Mouse (Mus musculus): ENCODE data around the gene Myrfl.

The Myrfl gene

GRCm38 (mm10) chr10:116896336-116897177 lies at the start of gene Myrfl:
TSS of gene Myrfl (minus strand) at chr10:116896919.
- no peak for DNase-seq (ENCODE audit: low spot score in 2 of 2)

DNA sequence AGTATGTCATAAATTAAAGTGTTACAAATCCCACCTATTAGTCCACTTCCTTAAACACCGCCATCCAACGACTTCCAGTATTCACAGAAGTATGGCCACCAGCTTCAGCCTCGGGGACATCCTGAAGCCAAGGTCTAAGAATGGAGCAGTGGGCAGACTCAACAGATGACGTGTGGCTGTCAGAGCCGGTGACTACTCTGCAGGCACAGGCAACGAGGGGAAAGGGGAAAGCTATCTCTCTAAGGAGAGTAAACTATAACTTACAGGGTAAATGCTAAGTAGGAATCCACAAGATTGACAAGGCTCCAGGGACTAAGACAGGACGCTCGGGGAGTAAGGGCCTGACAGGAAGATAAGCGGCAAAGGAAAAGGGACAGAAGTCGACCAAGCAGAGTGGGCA lies 48.2 kb upstream of the Myrfl start:
- DNase-seq (ENCODE audit: low spot score in 2 of 2) = no peak

DNA sequence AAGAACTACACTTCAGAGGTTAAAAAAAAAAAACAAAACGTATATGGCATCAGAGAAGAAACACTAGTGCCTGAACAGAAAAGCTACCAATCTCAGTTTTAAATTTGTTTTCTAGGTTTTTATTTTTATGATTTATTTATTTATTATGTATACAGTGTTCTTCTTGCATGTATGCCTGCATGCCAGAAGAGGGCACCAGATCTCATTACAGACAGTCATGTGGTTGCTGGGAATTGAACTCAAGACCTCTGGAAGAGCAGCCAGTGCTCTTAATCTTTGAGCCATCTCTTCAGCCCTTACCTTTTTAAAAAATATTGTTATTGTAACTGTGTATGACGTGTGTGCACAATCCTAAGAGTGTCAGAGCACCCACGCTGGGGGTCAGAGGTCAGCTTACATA lies 47.4 kb upstream of the Myrfl start:
- no peak for DNase-seq (ENCODE audit: low spot score in 2 of 2)

- peak; percentile 24 to 66 for DNase-seq (ENCODE audit: low spot score in 2 of 2)
Observed at GRCm38 (mm10) chr10:116943025-116943424, 46.3 kb upstream of the Myrfl start.

DNA sequence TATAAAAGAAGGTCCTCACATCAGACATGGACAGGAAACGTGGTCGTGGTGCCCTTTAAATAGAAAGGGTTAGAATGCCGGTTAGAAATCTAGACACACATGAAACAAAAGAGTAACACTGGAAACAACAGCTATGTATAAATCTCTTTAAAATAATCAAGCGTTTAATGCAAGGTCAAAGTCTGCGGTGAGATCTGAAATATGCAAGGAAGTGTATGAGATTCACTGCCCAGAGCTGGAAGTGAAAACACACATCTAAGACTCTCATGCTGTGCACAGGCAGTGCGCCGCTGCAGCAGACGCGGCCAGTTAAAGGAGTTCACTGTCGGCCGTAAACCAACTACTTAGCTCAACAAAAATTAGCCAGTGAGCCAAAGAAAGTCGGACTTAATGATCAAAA lies 38.3 kb upstream of the Myrfl start:
- no peak for DNase-seq (ENCODE audit: low spot score in 2 of 2)

DNA sequence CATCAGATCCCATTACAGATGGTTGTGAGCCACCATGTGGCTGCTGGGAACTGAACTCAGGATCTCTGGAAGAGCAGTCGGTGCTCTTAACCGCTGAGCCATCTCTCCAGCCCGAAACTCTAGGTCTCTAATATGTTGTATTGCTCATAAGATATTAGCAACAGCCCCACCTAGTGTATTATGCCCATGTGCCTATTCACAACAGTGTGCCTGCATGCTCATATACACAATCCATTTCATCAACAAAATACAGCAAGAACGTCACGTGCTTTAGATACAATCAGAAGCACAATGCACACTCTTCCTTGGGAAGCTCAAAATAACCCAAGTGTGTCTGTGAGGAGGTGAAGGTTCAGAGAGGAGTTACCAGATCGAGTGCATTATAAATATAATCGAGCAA lies 37.1 kb upstream of the Myrfl start:
- no peak for DNase-seq (ENCODE audit: low spot score in 2 of 2)

DNA sequence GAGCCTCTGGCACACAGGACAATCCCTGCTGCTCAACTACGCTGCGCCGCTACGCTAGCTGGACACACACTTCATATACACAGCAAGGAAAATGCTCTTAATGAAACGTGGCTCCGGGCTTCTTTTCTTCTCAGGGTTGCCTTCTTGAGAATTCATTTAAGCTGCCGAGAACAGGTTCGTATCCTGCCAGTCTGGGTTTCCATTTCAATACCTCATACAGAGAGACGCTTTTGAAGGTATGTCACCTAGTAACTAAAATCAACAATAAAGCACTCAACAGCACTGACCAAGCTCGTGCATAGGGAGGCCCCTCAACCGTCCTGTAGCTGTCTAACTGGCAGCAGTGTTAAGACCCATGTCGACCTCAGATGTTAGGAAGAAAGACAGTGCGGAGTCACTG lies 35.7 kb upstream of the Myrfl start:
- no peak for DNase-seq (ENCODE audit: low spot score in 2 of 2)

GRCm38 (mm10) chr10:116931497-116932179 lies 34.9 kb upstream of the Myrfl start:
- no peak for DNase-seq (ENCODE audit: low spot score in 2 of 2)

- no peak for DNase-seq (ENCODE audit: low spot score in 2 of 2)
Observed at GRCm38 (mm10) chr10:116930936-116931335, 34.2 kb upstream of the Myrfl start.

- DNase-seq (ENCODE audit: low spot score in 2 of 2) = peak in 1 of 2 experiments; percentile 63
Observed at GRCm38 (mm10) chr10:116930506-116930905, 33.8 kb upstream of the Myrfl start.

- no peak for DNase-seq (ENCODE audit: low spot score in 2 of 2)
Observed at GRCm38 (mm10) chr10:116928826-116929225, 32.1 kb upstream of the Myrfl start.

GRCm38 (mm10) chr10:116926428-116927113 lies 29.9 kb upstream of the Myrfl start:
- DNase-seq (ENCODE audit: low spot score in 2 of 2) = no peak

DNA sequence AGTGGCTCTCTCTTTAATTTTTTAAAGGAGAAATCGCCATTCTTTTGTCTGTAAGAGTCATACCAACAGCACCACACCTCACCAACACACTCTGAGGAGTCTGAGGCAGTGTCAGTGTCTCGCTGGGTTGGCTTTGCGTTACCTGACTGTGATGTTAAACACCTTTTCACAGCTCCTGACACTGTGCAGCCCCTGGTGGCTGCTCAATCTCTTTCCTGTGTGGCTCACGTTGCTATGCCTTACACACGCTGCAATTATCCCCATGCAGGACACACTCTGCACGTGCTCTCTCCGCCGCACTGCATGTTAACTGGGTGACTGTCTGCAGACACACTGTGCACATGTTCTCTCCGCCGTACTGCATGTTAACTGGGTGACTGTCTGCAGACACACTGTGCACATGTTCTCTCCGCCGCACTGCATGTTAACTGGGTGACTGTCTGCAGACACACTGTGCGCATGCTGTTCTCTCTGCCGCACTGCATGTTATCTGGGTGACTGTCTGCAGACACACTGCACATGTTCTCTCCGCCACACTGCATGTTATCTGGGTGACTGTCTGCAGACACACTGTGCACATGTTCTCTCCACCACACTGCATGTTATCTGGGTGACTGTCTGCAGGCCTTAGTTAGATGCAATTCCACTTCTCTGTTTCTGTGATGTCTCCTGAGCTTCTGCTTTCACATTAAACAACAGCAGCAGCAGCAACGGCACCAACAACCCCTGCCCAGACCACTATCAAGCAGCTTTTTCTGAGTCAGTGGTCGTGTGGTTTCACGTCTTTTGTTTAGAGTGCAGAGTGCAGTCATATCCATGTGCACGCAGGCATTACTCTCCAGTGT lies 27.2 kb upstream of the Myrfl start:
- no peak for DNase-seq (ENCODE audit: low spot score in 2 of 2)

GRCm38 (mm10) chr10:116922161-116922560 lies 25.4 kb upstream of the Myrfl start:
- no peak for DNase-seq (ENCODE audit: low spot score in 2 of 2)

DNA sequence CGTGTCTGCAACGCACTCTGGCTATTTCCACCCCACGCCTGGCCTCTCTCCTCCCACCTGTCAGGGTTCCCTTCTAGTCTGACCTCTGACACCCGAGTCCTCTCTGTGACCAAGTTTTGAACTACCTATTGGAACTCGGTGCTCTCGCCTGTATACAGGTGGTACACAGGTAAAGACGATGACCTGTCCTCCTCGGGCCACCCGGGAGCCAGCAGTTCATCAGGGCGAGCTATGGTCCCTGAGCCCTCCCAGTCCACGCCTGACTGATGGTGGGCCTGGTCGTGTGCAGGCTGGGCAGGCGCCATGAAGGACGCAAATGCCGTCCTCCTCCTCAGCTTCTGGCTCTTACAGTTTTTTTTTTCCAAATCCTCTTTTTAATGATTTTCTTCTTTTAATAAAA lies 24.7 kb upstream of the Myrfl start:
- DNase-seq (ENCODE audit: low spot score in 2 of 2) = no peak

- DNase-seq (ENCODE audit: low spot score in 2 of 2) = no peak
Observed at GRCm38 (mm10) chr10:116920641-116921040, 23.9 kb upstream of the Myrfl start.

- no peak for DNase-seq (ENCODE audit: low spot score in 2 of 2)
Observed at GRCm38 (mm10) chr10:116919368-116920317, 22.9 kb upstream of the Myrfl start.

- no peak for DNase-seq (ENCODE audit: low spot score in 2 of 2)
Observed at GRCm38 (mm10) chr10:116916581-116916980, 19.9 kb upstream of the Myrfl start.

DNA sequence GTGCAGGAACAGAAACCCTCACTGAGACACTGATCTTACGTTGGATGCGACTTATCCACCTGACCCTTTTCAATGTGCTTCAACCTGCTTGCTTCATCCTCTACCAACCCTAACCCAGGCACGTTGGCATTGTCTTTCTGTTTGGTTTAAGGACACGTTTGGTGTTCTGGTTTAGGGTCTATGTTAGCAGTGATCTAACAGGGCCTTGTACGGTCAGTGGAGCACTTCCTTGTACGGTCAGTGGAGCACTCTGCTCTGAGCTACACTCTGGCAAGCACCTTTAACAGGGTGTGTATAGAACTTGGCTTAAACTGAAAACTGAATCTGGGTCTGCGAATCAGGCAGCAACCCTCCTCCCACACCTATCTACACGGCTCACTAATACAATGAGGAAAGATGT lies 18.6 kb upstream of the Myrfl start:
- DNase-seq (ENCODE audit: low spot score in 2 of 2) = no peak

DNA sequence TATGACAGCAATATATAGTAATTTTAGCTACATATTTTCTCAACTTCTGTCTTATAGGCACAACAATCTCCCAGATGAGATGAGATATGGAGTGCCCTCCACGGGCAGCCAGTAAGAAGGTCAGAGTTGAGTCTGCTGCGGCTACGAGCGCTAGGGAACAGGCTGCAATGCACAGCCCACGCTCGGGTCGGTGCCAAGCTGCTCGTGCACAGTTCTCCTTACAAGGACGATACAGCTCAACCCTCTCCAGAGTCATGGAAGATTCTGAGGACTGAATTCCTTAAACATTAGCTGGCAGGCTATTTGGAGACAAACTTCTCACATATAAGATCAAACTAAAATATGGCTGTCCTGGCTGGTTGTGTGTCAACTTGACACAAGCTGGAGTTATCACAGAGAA lies 17.9 kb upstream of the Myrfl start:
- no peak for DNase-seq (ENCODE audit: low spot score in 2 of 2)

Measured in spleen, postnatal 10 days (tissue).